Mouse (Mus musculus) kidney, adult 18-20 months (tissue): ENCODE measurements around the gene Abtb1.

ENCODE experiments used
- DNase-seq: peaks from one replicate; pipeline ENCODE4 v3.0.0; 2021

Abtb1 gene

DNA sequence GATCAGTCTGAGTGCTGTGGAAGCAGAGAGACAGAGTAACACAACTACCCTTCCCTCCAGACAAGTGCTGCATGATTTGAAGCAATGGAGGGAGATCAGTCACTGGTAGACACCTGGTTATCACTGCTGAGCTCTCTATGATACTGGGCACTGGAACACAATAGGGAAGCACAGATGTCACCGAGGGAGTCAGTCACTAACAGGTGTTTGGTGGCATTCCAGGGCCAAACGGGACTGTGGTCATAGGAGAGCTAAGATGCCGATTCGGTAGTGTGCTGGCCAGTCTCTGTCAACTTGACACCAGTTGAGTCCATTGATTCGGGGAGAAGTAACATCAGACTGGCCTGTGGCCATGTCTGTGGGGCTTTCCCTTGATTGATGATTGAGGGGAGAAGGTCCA, 12.7 kb upstream of the Abtb1 start:
- DNase-seq, result no peak

DNA sequence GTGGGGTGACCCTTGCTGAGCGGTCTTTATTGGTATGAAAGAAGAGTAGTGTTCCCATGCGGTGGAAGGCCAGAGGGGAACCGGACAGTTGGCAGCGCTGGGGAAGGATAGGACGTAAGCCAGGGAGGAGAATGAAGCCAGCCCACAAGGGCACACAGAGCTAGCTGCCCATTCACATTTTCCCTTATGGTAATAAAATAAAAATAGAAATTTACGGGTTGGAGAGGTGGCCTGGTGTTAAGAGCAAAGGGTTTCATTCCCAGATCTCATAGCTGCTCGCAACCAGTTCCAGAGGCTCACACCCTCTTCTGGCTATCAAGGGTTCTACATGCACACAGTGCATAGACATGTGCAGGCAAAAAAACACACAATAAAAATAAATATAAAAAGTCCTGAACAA, 8.2 kb upstream of the Abtb1 start:
- DNase-seq, result no peak

DNA sequence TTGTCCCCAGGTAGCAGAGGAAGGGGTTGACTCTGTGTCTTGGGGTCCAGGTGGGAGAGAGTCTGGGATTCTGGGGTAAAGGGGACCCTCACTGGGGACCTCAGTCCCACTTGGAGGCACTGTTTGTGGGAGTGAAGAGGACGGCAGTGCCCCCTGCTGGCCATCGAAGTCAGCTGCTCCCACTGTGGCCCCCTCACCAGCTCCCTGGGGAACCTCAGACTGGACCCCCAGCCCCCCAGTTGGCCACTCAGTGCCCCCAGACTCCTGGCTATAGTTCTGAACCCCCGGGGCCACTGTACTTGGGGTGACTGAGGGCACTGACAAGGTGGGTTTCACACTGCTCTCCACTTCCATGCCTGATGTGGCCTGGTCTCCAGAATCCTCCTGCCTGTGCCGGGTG, 7.5 kb upstream of the Abtb1 start:
- peak; percentile 37 for DNase-seq

DNA sequence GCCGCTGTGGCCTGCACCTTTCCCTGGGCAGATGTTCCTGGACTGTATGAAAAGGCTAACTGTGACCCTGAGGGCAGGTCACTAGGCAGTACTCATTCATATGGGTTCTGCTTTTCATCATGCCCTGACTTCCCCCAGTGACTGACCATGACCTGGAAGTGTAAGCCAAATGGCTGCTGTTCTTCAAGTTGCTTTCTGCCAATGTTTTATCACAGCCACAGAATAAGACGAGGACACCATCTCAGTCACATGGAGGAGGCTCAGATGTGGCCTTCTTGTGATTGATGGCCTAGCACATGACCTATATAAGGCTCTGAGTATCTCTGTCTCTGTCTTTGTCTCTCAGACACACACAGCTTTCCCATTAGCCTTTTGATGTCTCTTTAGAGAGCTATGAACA, 5.8 kb upstream of the Abtb1 start:
- no peak for DNase-seq

DNA sequence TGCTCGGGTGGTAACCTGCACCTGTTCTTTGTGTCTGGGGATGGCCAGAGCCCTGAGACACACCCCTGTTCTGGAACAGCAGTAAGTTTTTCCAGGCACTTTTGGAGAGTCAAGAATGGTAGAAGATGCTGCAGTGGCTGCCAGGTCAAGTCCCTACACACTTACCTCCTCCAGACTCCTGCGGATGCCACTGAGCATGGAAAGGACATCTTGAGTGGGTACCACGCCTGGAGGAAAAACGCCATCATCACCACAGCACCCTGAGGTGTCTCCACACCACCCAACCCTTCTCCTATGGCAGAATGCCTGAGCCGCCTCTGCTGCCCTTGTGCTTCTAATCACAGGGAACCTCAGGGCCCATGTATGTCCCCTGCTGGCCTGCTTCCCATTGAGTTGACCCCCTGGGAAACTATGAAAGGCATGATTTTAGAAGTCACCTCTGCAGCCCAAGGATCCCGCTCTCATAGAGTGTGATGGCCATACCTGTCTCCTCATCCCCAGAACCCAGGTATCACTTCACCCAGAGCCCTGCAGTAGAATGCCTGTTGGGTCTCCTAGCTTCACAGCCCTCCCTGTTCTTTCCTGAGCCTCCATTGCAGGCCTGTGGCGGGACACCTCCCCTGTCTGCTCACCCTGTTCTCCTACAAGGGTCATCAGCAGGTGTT, 3.2 kb upstream of the Abtb1 start:
- DNase-seq, result no peak

DNA sequence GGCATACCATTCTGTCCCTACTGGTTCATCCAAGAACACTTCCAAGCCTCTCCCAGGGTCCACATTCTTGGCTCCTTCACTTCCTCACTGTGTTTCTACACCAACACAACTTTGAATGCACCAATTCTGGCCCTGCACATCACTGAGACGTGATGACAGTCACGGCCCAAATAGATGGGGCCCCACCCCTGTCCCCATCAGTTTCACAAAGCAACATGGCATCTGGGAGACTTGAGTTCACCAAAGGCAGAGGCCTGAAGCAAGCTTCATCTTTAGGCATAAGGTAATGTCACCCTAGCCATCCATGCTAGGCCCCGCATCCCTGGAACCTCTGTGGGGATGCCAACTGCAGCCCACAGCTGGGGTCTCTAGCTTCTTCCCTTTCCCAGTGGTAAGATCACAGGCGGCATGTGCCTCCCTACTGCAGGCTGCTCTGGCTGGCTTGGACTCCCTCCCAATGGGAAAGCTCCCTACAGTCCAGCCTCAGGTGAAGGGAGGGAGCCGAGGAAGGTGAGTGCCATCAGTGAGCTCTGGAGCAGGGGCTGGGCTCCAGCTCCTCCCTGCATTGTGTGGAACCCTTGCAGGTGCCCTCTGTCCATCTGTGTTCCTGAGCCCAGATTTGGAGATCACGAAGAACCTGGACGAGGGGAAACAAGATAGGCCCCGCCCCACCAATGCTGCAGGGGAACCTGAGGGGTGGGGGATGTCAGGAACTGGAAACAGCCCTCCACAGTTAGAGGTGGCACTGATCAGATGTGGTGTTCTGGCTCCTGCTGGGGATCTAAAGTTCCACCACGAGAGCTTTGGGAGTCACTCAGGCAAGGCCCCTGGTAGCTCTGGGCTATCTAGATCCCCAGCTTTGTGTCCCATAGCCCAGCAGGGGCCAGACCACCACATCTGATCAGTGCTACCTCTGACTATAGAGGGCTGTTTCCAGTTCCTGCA, 2.3 kb upstream of the Abtb1 start:
- DNase-seq, result no peak

DNA sequence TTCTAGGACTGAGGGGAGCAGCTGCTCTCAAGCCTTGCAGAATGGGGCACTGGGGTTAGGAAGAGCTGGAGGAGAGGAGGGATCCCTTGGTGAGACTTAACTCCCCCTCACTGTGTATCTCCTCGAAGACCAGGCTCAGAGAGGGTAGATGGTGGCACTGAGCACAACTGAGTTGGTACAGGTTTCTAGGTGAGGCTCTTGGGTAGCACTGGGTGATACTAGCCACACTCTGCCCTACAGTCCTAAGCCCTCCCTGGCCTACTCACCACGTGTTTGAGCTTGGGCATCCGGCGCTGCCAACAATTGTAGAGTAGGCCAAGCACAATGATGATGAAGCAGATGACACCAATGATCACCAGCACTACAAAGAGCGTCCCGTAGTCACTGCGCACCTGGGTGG, 1.5 kb upstream of the Abtb1 start:
- DNase-seq, result no peak

DNA sequence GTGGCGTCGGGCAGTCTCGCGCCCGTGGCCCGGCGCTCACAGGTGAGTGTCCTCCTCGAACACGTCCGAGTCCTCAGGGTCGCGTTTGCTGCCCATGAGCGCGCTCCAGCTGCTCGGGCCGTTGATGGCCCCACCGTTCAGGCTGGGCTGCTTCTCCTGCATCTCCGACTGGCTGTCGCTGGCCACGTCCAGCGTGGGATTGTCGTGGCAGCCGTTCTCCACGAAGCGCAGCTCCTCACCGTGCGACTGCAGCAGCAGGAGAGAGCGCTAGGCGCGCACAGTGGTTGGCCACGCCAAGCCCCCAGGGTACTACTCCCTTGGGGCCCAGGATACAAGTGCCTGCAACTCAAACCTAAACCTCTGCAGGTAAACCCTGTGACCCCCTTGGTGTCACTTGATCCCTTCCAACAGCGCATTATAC, 957 bp upstream of the Abtb1 start:
- DNase-seq, result no peak

DNA sequence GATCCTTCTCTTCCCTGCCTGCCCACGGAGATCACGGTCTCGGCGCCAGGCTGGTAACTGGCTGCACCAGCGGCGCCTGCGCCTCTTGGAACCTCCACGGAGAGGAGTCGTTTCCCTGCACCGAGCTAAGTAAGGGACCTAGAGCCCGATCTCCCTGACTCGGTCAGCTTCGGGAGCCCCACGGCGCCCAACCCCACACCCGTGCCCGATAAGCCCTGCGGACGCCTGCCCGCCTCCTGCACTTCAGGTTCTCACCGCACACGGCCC, 337 bp downstream of the Abtb1 start:
- no peak for DNase-seq

DNA sequence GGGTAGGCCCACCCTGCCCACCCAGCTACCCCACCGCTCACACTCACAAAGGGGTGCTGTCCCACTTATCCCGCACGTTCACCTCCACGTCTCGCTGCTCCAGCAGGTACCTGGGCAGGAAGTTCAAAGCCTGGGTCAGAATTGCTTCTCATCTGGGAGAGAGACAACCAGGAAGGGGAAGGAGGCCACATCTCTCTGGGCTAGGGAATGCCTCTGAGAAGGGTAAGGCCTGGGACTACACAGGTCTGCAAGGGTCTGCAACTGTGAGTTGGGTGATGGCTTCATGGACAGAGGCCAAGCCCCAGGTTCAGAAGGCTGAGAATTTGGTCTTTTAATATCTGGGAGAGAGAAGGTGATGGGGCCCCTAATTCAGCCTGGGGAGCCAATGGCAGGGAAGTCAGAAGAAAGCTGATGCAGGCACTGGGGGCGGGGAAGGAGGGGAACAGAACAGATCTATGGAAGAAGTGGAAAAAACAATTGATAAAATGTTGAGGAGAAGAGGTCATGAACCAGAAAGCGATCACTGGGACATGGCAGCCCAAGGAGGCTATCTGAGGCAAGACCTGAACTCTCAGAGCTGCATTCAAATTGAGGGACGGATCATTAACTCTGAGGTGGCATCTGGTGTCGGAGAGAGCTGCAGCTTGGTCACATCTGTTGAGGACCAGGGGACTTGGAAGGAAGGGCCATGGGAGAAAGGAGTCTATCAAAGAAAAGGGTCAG, 832 bp downstream of the Abtb1 start:
- no peak for DNase-seq

DNA sequence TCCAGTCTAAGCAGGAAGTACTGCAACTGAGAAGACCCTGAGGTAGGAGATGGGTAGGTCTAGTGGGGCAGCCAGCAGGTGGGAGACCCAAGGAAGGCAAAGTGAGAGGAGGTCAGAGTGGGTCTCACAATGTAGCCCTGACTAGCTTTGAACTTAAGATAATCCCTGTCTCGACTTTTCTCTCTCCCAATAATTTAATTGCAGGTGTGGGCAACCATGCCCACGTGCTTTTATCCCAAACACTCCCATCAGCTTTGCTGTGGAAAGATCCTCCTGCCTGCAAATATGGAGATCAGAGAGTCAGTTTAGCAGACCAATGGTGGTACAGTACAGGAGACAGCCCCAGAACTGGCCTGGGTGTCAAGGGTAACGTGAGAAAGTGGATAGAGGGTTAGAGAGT, 1.6 kb downstream of the Abtb1 start:
- DNase-seq, result no peak

DNA sequence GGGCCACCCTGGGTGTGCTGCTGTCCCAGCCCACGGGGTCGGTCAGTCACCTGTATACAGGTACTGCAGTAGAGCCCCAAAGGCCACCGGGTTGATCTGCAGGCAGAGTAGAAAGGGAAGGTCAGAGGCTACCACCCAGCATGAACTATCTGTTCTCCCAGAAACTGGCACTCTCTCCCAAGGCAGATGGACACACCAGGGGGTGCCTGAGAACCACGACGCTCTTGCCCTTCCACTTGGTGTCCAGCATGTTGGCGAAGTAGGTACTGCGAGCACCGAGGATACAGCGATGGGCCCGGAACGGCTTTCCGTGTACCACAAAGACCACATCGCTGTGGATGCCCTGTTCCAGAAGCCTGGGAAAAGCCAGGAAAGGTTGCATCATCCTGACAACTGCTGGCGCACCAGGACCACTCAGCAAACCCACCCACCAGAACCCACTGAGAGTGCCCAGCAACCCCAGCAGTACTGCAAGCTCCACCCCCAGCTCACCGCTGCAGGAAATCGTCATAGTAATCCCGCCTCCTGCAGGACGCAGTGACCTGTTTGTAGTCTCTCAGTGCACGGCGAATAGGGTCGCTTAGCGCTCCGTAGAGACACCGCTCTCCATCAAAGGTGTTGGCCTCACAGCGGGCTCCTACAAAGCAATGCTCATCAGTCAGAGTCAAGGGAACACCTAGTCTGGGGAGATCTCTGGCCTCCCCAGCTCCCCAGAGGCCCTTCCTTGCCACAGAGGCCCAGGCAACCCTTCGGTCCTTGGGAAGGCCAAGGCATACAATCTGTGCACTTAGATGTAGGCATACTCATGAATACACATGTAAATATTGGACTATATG, 2.4 kb downstream of the Abtb1 start:
- DNase-seq, result no peak

DNA sequence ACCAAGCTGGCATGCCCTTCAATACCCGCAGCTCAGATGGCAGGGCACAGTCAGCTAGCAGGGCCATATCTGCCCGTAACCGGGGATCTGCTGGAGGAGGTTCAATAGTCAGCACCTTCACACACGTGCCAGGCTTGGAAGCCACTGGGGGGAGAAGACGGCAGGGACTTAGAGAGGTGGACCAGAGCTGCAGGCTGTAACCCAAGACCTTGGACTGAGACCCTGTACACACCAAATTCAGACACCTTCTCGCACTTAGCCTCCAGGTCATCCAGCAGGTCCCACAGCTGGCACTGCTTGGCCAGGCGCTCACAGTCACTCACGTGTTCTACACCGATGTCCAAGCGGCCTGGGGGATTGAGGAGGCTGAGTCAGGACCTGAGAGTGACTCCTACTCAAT, 3.2 kb downstream of the Abtb1 start:
- DNase-seq, result no peak

DNA sequence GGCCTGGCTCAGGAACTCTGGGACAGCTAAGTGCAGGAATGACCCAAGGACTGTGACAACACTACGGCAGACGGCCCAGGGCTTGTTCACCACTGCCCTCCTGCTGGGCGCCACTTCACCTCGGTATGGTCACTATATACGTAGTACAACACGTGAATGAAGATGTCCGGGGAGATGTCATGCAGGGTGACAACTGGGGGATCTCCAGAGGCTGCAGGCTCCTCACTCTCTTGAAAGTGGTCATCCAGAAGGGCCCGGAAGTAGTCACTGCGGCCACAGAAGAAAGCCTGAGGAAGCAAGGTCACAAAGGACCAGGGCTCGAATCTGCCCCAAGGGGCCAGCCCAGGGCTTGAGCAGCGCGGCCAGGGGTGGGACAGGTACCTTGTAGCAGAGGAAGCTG, 3.8 kb downstream of the Abtb1 start:
- DNase-seq, result no peak

DNA sequence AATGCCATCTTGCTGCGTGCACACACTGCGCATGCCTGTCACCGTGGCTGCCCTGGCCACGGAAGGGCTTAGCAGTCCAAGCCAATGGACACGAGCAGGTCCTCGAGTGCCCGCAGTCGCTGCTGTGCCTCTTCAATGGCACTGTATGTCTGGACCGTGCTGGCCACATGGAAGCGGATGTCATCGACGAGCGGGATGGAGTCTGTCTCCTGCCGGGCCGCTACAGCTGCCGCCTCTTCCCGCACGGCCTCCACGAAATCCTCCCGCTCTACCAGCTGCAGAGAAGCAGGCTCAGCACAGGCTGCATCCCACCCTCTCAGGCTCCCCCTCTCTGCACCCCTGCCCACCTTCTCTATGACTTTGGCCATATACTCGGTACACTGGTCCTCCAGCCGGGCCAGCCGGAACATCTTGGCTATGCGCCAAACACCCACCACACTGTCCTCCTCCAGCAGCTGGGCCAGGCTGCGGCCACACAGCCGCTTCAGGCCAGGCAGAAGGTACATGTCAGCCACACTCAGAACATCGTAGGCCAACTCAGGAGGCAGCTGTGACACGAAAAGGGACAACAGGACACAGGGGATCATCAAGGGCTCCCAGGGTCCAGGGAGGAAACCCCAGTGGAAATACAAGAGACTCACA, 5.5 kb downstream of the Abtb1 start:
- DNase-seq, result no peak

DNA sequence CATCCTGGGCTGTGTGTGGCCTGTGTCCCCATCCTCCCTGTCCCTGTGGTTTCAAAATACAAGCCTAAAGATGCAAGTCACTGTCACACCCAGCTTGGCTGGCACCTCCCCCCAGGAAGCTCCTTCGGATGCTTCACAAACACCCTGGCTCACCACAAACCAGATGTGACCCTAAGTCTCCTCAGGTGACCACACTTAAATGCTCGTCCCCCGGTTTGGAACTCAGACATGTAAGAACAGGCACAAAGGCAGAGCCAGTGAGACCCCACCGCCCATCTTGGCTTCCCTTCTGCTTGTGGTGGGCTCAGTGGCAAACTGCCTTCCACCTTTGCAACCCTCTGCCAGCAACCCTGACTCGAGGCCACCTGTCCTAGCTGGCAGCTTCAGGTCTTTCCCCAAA, 6.7 kb downstream of the Abtb1 start:
- DNase-seq, result no peak

DNA sequence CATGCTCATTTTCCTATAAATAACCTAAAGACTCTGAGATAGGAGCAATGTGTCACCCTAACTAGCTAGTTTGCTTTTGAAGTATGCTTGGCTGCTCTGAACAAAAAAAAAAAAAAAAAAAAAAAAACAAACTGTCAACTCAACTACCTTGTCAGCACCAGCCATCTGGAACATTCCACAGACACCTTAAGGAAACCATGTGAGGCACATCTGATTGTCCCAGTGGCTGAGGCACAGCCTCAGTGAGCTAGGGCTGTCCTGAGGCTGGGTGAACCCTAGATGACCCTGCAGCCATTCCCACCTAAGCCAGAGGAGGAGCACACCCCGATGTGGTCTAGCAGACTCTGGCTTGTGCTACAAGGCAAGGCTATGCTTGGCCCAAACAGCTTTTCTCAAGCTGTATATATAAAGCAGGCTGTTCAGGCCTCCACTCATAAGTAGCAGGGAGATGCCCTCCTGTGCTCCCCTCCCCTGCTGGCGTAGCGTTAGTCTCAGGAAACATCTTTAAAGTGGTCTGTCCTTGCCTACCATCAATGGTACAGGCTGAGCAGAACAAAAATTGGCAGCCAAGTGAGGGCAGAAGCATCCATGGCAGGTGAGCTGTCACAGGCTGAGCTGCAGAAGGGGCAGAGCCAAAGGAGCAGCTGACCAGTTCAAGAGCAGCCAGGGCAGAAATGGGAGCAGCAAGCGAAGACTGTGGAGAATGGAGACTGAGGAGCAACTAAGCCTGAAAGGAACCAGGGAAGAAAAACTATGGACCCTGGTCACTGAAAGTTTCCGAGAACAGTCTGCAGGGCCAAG, 8.2 kb downstream of the Abtb1 start:
- DNase-seq, result no peak

DNA sequence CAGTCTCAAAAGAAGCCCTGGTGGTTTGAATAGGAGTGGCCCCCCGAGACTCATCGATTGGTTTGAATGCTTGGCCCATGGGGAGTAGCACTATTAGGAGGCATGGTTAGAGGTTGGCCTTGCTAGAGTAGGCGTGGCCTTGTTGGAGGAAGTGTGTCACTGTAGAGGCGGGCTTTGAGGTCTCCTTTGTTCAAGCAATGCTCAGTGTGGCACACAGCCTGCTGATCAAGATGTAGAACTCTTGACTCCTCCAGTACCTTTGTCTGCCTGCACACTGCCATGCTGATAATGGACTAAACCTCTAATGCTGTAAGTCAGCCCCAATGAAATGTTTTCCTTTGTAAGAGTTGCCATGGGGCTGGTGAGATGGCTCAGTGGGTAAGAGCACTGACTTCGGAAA, 9.1 kb downstream of the Abtb1 start:
- no peak for DNase-seq

DNA sequence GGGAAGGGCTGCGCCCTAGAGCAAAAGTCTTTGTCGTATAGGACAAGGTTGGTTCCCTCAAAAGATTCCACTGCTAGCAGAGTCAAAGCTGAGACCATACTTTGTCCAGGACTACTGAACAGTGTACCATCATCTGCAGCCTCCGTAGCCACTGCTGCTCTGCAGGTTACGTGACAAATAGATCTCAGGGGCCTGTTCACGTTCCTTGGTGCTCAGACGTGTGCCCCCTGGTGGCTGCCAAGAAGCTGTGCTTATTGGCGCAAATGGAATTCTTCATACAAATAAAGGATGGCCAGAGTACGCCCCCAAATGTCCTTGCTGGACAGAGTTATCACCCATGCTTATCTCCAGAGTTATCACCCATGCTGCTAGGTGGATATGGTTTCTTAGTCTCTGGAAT, 10.3 kb downstream of the Abtb1 start:
- DNase-seq, result peak; percentile 55

DNA sequence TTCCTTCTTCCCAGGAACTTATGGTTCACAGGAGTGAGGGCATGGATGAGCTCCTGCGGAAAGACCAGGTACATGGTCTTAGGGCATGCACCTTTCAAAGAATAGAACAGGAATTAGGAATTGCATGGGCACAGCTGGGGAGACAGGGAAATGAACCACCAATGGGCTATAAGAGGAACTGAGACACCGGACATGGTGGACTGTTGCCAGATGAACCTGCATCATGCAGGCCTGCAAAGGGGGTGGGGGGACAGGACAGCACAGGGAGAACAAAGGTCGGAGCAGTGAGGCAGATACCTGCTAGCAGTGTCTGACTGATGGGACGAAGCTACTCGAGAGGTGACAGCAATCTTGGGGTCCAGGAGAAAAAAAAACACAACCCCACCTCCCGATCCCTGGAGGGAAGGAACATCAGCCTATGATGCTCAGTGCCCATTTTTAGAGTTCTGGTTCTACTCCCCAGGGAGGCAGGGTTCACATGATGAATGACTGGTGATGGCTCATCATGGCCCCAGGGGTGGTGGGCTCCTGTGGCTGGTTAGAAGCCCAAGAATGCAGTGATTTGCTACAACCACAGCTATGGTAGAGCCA, 11.6 kb downstream of the Abtb1 start:
- no peak for DNase-seq

DNA sequence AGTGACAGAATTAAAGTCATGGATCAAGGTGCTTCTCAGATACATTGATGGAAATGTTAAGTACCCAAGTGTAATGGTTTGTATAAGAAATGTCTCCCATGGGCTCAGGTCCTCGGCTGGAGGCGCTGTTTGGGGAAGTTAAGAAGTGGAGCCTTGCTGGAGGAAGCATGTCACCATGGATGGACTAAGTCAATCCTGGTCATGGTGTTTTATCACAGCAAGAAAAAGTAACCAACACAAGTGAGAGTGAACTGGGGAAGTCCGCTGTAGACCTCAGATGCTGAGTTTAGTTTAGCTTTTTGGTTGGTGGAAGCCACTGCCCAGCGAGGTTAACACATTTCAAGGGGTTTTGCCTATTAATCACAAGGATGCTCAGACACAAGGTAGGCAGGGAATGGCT, 12.2 kb downstream of the Abtb1 start:
- DNase-seq, result no peak
